Mouse (Mus musculus): ENCODE data around the gene Ly6g5c.

DNA sequence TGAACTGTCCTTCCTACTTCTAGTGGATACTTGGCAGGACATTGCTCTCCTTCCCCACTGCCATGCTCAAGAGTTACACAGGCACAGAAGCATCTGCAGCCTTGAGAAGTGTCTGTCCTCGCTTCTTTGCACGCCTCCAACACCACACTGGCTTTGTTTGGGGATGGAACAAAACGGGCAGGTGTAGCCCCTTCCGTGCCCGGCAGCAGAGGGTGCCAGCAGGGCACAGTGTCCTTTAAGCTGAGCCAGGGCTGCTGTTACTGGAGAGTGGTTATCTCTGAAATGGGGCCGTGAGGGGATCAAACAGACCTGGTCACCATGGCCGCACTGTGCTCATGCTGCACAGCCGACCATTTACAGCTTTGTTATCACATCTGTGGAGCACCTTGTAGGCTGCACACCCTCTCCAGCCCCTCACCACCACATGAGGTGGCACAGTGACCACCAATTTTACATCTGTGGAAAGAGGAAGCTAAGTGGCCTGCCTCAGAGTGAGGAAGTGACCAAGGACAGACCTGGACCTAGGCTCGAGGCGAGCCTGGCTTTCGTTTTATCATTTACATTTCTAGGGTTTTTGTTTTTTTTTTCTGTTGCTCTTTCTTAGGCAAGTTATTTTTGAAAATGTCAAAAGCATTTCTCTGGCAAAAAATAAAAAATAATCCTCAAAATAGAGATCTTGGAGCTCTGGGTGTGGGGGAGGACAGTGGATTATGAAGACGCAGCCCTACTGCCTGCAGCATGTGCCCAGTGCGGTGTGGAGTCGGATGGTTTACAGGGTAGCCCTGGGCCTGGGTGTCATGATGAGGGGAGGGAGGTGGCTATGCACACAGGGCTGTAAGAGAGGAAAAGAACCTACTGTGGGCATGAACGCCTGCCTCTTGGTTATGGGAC is 13.4 kb upstream of the Ly6g5c start:
- no peak for TF ChIP-seq POLR2A (IDR thresholded peaks at IDR 0.05; ENCODE audit: low read depth, low read length)
- TF ChIP-seq CTCF (IDR thresholded peaks at IDR 0.05; ENCODE audit: extremely low read depth, insufficient read length, insufficient replicate concordance, low read depth, low read length), result no peak

All from small intestine, adult 2 months (tissue).